Mouse (Mus musculus) urinary bladder, postnatal 4 days (tissue): ENCODE results near the gene Lifr.

ENCODE experiments used
- DNase-seq, 2 experiments: peaks; one replicate each; pipeline ENCODE4 v3.0.0; 2021 to 2022; ENCODE audit warnings: low spot score in 2 of 2

Gene Lifr

DNA sequence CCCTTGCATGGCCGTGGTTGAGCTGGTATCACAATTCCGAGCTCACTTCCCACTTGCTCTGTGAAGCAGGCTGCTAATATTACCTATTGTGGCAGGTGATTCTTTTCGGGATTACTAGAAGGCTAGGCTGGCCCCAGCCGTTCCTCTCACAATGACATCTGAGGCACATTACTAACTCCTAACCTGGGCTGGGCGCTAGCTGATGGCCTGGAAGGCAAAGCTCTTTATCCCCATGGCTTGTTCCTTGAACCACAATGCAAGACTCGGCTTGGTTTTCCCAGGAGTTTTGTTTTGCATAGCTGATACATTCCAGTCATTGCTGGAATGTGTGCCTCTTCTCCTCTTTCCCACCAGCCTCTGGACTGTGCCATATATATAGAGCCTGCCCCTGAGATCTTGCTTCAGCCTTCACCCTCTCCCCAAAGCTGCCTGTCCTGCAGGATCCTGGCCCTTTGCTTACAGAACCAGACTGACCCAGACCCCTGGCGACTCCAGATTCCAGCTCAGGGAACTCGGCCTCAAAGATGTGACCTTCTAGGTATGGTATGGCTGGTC lies at the start of gene Lifr:
Gene Lifr (plus strand): TSS at position 404 of the 555 bp plus-strand sequence.
- no peak for DNase-seq

DNA sequence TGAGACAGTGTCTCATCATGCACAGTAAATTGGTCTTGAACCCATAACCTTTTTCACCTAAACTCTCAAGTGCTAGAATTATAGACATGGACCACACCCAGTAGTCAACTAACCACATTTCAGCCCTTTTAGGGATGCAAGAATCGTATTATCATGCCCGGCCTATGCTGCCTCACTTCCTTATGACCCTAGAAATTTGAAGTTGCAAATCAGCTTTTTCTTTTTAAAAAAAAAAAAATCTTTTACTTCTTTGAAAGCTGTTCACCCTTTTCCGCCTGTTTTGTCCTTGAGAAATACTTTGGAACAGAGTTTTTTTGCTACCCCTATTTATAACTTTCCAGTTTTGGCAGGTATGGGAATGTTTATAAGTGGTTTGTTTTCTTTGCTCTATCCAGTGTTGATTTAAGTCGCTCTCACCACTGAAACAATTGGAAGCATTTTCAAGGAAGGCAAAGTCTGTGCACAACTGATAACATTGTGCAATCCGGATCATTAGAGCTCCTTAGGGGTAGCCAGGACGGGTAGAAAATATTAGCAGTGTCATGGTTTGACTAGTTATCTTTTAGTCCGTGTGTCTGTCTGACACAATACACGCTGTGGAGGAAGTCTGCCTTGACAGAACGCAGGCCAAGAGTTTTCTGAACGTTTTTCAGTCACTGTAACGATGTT lies 46.2 kb upstream of the Lifr start:
- DNase-seq, result no peak

DNA sequence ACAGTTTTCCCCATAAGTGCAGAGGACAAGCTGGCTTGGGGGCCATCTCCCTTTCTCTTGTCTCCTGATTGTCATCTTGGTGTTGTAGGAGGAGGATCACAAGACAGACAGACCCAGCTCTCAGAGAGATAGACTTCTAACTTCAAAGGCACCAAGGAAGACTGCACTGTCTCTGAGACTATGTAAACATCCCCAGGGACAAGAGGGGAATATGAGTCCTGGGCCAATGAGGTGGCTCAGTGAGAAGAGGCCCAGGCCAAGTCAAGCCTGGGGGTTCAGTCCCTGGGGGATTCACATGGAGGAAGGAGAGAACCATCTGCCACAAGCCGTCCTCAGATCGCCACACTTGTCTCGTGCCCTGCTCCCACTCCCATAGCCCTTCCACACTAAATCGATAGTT lies 45.4 kb upstream of the Lifr start:
- DNase-seq, result no peak

DNA sequence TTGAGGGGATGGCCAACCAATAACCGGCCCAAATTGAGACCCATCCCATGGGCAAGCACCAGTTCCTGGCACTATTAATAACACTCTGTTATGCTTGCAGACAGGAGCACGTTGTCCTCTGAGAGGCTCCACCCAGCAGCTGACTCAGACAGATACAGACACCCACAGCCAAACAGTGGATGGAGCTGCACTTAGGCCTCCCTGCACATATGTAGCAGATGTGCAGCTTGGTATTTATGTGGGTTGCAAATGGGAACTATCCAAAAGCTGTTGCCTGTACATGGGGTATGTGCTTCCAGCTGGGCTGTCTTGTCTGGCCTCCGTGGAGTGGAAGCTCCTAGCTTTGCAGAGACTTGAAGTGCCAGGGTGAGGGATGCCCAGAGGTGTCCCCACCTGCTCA lies 42.5 kb upstream of the Lifr start:
- DNase-seq, result no peak

DNA sequence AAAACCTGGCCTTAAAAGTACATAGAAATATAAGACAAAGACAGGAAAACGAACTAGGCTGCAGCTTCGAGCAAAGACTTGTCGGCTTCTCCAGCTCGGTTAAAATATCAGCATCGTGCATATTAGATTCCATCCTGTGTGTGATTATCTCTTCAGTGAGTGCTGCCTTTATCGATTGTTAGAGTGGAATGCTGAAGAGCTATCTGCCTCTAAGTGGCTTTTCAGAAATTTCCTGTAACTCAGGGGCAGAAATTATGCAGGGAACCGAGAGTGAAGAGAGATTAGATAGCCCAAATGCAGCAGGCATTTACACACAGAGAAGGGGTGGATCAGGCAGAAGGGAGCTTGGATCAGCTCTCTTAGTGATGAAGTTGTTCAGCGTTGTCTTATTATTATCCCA lies 41.5 kb upstream of the Lifr start:
- no peak for DNase-seq

DNA sequence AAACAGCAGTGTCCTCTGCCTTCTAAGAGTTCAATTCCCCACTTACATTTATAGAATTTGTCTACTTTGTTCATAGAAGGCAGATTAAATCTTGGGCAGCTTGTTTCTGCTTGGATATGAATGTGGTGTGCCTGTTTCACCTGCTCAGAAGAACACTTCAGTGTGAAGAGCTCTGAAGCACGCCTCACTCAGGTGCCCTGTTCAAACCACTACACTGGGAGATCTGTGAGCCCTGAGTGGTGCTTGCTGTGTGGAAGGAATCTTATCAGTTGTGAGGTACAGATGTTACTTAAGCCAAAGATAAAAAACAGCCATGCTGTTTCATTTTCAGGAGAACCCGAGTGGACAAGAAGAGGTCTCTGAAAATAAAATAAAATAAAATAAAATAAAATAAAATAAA lies 38.7 kb upstream of the Lifr start:
- no peak for DNase-seq

DNA sequence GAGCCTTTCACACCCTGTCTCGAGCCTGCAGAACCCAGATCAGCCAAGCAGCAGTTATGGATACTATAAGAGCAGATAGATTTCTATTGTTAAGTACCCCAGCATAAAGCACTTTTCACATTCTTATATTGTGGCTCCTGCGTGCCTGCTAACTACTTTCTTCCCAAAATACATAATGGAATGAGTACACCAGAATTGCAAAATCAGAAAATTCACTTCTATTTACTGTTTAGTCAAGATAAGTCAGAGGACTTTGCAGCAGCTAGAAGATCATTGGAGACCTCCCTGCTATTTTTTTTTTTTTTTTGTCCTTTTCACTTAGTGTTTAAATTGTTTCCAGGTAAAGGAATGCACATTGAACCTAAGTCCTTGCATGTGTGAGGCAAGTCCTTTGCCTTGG lies 38.3 kb upstream of the Lifr start:
- DNase-seq, result no peak

DNA sequence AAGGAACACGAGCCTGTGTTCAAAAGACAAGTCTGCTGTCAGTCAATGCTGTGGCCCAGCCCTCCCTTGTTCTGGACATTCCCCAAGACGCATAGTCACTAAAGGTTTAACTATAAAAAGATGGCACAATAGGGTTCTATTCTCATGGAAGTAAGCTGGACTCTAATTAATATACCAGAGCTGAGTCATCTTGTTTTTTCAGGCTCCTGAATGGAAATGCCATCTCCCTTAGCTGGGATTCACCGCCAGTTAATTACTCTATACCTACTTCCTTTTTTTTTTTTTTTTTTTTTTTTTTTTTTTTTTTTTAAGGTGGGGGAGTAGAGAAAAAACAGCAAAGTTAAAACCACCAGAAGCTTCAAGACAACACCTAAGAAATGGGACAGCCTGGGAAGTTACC lies 33.6 kb upstream of the Lifr start:
- no peak for DNase-seq

DNA sequence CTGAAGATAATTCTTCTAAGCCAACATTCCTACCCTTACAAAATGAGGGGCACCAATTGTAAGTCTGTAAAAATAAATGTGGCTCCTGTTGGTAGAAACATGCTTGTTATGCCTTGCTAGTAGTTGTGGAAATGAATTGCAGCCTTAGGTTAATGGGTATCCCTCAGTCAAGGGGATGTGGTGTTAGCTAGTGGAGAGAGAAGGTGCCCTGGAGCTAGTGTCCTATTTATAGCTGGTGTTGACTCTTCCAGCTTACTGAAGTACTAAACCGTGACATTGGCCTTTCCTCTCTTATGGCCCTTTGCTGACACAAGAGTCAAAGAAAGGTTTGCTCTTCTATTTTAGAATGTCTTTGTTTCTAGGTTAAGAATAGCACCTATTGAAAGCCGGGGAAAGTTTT lies 29.9 kb upstream of the Lifr start:
- DNase-seq, result no peak

DNA sequence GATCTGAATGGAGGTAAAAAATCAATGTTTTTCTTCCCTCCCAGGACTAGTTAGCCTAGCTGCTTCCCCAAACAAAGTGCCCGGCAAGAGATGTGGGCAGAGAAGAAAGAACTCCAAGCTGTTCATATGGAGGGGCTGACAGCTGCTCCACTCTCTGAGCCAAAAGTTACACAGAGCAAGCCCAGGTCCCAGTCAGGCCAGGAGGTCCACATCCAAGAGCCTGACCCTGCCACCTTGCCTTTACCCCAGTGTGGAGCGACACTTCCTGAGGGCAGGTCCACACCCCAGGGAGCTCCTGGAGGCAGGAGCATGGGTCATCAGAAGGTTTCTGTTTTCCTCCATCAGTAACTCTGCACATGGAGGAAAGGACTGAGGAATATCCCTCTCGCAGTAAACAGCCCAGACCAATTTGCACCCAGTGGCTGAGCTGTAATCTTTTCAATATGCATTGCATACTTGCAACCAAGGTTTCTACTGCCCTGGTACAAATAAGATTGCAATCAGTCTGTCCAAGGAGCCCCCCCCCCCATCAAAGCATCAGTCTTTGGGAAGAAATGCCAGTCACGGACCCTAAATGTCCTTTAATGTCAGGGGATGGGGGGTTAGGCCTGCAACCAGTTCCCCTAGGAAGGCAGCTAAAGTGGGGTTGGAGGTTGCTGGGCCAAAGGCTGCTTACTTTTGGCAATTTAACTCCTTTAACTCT lies 28.3 kb upstream of the Lifr start:
- DNase-seq, result no peak

DNA sequence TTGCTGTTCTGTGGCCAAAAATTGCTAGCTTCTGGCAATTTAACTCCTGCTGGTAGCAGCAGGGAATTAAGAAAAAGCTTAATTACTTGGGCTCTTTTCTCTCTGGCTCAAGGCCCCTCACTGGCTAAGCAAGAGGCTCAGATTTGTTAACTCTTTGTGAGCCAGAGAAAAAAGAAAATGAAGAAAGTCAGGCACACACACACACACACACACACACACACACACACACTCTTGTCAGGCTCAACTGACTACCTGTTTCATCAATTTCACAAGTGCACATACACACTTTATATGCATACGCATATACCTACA lies 27.8 kb upstream of the Lifr start:
- DNase-seq, result no peak

DNA sequence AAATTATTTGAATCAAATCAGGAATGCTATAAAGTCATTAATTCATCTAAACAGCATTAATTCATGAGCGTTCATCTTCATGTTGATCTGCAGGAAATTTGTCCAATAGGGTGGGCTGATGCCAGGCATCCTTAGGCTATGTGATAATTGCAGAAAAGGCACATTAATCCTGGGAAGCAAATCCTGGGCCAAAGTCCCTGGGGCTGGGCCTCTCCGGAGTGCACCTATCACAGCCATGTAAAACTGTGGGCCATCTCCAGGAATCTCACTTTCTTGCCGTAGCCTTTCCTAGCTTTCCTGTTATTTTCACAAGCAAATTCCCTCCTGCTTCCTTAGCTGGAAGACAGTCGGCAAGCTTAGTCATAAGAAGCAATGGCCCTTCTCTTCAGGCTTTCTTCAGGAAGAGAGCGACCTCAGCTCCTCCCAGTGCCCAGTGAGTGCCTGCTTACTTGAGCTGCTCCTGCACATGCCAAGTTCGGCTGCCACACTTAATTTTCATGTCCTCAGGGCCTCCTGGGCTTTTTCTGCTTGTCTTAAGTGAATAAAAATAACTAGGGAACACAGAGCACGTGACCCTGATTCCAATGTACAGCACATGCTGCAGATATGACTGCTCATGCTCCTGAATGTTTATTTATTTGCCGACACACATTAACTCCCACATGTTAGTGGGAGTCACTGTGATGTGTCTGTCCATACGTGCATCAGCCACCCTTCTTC lies 26.7 kb upstream of the Lifr start:
- DNase-seq, result no peak

DNA sequence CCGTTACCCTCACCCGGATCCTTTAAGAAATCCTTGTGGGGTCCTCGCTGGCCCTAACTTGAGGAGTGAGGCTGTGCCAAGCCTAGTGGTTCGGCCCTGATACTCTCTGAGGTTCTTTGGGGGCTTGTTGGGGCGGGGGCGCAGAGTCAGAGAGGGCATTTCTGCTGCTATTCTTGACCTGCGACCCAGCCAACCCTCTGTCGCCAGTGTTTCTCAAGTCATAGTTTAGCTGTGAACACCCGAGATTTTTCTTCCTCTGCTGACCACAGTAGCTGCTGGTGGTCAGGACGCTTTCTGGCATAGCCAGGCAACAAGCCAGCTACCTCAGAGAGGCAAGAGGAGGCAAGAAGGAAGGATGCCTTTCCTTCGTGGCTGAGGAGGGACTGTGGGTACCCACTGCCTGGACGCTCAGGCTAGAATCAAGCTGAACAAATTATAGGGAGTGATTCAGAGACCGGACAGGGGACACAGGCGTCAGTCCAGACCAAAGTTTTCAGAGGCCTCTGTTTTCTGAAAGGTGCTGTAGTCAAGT lies 25.4 kb upstream of the Lifr start:
- DNase-seq, result no peak

DNA sequence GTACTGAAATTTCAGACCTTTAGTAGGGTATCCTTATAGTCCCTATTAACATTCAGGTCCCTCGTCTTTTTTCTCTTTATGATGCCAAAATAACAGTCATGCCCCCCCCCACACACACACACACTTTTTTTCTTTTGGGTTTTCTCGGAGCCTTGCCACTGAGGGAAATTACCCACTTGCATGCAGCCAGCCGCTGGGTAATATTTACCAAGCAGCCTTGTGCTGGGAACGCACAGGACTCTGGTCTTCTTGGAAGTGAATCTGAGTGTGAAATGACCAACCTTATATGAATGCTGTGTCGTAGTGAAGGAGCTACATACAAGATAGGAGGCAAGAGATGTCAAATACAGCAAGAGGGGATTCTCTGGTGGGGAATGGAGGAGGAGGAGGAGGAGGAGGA lies 24.8 kb upstream of the Lifr start:
- no peak for DNase-seq

DNA sequence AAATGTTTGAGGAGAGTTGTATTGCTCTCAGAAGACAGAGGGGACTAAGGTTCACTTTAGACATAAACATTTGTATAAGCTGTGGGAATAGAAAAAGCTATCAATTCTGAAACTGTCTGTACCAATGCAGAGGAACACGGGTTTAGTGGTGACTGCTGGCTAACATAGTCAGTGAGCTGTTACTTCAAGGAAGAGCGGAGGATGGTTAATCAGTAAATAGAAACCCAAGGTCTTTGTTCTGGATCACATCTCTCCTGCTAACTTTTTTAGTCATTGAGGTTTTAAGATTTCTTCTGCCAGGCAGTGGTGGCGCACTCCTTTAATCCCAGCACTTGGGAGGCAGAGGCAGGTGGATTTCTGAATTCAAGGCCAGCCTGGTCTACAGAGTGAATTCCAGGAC lies 23.7 kb upstream of the Lifr start:
- no peak for DNase-seq

DNA sequence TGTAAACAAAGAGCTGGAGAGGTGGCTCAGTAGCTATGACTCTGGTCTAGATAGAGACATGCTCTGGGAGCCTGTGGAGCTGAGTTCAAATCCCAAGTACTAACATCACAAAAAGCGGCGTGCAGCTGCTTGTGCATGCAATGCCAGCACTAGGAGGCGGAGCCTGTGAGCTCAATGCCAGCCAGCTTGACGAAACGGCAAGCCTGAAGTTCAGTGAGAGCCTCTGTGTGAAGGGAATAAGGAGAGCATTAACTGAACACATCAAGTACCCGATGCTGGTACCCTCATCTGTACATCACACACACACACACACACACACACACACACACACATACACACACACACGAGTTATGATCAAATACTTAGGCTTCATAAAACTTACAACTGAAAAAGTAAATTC lies 21.0 kb upstream of the Lifr start:
- DNase-seq, result no peak

DNA sequence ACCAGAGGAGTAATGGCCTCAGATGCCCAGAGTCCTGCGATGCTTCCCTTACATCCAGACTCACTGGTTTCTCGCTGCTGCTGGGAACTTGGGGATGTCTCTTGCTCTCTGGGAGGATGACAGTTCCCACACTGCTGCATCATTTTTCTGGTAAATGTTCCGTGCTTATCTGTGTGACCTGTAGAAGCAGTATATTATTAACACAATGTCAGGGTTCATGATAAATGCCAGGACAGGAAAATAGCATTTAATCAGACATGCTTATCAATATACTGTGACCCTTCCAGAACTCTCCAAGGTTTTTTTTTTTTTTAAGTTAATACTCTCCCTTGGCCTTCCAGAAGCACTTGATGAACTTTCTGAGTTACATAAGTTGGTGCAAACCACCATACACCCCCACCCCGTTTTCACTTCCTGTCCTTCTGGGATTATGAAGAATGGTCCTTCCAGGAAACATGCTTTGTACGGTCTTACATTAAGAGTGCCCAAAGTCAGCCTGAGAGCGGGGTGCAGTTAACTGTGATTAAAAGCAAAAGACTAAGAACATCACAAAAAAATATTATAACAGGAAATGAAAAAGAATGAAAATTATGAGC lies 20.1 kb upstream of the Lifr start:
- DNase-seq, result no peak

DNA sequence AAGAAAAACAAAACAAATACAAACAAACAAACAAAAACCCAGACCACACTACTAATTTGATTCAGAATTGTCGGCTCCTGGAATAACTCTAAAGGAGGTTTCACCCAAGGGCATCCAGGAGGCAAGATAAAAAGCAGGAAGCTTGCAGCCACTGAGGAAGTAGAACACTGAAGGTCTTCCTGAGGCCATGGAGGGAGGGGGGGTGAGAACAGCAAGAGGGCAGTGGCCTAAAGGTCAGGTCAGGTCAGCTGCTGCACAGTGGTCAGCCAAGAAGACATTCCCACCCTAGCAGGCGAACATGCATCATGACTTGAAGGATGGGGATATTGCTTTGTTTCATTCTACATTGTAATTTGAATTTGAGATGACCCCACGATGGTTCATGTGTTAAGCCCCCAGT lies 17.1 kb upstream of the Lifr start:
- DNase-seq, result no peak

DNA sequence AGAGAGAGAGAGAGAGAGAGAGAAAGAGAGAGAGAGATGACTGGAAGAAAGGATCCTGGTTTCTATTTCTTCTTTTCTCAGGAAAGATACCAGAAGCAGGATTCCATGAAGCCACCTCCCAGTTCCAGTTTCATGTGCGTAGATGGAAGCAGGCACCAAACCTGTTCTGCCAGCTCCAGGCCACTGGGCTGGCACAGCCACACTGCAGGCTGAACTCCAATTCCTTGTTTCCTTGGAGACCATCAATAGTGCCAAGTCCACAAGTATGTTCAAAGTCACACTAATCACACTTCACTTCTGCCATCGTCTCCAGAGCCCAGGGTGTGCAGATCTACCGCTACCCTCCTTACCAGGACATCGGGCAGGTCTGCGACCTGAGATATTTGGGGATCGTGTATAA lies 15.2 kb upstream of the Lifr start:
- DNase-seq, result no peak

DNA sequence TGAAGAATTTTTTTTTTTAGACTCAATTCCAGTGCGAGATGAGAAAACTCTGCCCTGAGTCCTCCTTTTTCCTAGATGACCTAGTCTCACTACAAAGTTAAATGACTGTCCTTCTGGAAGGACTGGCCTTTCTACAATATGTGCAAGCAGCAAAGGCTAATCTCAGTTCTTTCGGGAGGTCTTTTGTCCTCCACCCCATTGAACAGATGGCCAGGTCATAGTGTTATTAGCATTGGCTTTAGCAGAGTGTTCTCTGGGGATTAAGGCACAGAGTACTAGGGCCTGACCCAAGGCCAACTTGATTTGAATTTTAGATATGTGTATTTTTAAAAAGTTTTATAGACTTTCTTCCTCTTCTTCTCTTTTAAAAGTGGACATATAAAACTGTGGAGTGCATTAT lies 12.1 kb upstream of the Lifr start:
- DNase-seq, result no peak

DNA sequence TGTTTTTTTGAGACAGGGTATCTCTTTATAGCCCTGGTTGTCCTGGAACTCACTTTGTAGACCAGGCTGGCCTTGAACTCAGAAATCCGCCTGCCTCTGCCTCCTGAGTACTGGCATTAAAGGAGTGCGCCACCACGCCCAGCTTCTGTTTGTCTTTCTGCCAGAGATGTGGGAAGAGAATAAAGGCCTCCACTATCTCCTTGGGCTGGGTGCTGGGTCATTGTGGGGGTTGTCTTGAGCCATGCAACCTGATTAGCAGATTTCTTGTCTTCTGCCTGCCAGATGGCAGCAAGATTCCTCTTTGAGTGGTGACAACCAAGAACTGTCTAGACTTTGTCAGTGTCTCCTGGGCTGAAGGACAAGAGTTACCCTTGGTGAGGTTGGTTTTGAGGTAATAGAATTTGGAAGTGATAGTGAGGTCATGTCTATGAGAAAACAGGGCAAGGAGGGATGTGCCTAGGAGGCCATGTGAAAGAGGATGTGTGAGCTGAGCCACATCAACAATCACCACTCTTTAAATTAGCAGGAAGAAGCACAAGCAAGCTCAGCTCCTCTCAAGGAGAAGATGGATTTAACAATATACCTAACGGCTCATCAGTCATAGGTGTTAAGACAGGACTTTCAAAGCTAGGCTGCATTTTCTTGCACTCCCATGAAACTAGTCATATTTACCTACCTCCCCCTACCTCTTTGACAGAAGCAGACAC lies 10.6 kb upstream of the Lifr start:
- no peak for DNase-seq
